ENCODE assay signal across 25 mouse cellular contexts in genomic region chr6:34805582-34805981, GRCm38 (mm10). TPM values are rescaled to one million over a fixed set of nuclear protein-coding genes. Genes with fewer than 3 reads are reported as not detected.
DNase-seq lines count a peak whose midpoint lies in the region; ATAC-seq and TF ChIP-seq lines count a peak whose summit lies in the region.
"Had no signal": no experiment of that assay in that cellular context is flagged by ENCODE, and none has a peak within 500 bp of the region (broad histone marks: within the 10 kb centered on the region; RNA-seq: fewer than 3 reads in every experiment).

No protein-coding gene starts in this region.

- TF ChIP-seq EP300 in liver, postnatal 0 days (IDR thresholded peaks at IDR 0.05; ENCODE audit: low read depth) = no peak
- TF ChIP-seq EP300 in liver, embryonic 14.5 days (IDR thresholded peaks at IDR 0.05; ENCODE audit: low read depth) = peak; percentile 44; the same call in 1 of the 2 replicates

- no peak overlapping the region for H3K4me3 ChIP-seq in liver, postnatal 0 days (ENCODE audit: low read depth, low read length)
- H3K4me3 ChIP-seq in liver, embryonic 11.5 days (ENCODE audit: low read depth, low read length) = no peak overlapping the region
- H3K4me3 ChIP-seq in liver, embryonic 14.5 days (ENCODE audit: insufficient read depth in 1 of 2, low read depth in 2 of 2, low read length in 2 of 2) = no peak overlapping the region
- H3K4me3 ChIP-seq in midbrain, postnatal 0 days (ENCODE audit: low read depth, low read length) = no peak overlapping the region
- H3K4me3 ChIP-seq: embryonic facial prominence, embryonic 12.5 days; embryonic facial prominence, embryonic 15.5 days; forebrain, embryonic 15.5 days; heart, embryonic 12.5 days; heart, embryonic 15.5 days; hindbrain, embryonic 10.5 days; hindbrain, embryonic 13.5 days had no signal

- no peak for TF ChIP-seq CTCF in liver, postnatal 0 days (IDR thresholded peaks at IDR 0.05; ENCODE audit: low read depth)
- no peak for TF ChIP-seq CTCF in liver, embryonic 14.5 days (IDR thresholded peaks at IDR 0.05; ENCODE audit: low read depth)
- no peak for TF ChIP-seq CTCF in midbrain, postnatal 0 days (IDR thresholded peaks at IDR 0.05)

- no peaks in the 10 kb centered on the region for H3K9me3 ChIP-seq in liver, postnatal 0 days (ENCODE audit: low read length)
- H3K9me3 ChIP-seq in liver, embryonic 11.5 days (ENCODE audit: control insufficient read depth, low read length) = no peaks in the 10 kb centered on the region
- no peaks in the 10 kb centered on the region for H3K9me3 ChIP-seq in liver, embryonic 14.5 days (ENCODE audit: control insufficient read depth, low read length)
- no peaks in the 10 kb centered on the region for H3K9me3 ChIP-seq in midbrain, postnatal 0 days (ENCODE audit: low read length)
- H3K9me3 ChIP-seq: embryonic facial prominence, embryonic 12.5 days; embryonic facial prominence, embryonic 15.5 days; forebrain, embryonic 15.5 days; heart, embryonic 12.5 days; heart, embryonic 15.5 days; hindbrain, embryonic 10.5 days; hindbrain, embryonic 13.5 days had no signal

- H3K9ac ChIP-seq in liver, postnatal 0 days (replicated peaks) = no peak overlapping the region
- H3K9ac ChIP-seq in liver, embryonic 11.5 days (ENCODE audit: low read depth, low read length) = no peak overlapping the region
- H3K9ac ChIP-seq in liver, embryonic 14.5 days (replicated peaks) = no peak overlapping the region
- H3K9ac ChIP-seq in midbrain, postnatal 0 days (replicated peaks; ENCODE audit: low read length, poor library complexity, severe bottlenecking) = no peak overlapping the region
- H3K9ac ChIP-seq: embryonic facial prominence, embryonic 12.5 days; embryonic facial prominence, embryonic 15.5 days; forebrain, embryonic 15.5 days; heart, embryonic 12.5 days; heart, embryonic 15.5 days; hindbrain, embryonic 13.5 days had no signal

- no peak for ATAC-seq in liver, postnatal 0 days
- peak; percentile 88 for ATAC-seq in liver, embryonic 11.5 days (replicated peaks; ENCODE audit: low FRiP score)
- peak; percentile 96 for ATAC-seq in liver, embryonic 14.5 days (ENCODE audit: insufficient read depth)
- no peak for ATAC-seq in midbrain, postnatal 0 days (ENCODE audit: low FRiP score)
- ATAC-seq in cerebellum, adult (ENCODE audit: insufficient number of reproducible peaks, low FRiP score, low TSS enrichment) = no peak
- ATAC-seq: activated CD4-positive, CD25-positive, alpha-beta regulatory T cell, adult 4 months; forebrain, embryonic 15.5 days; hindbrain, embryonic 16.5 days had no signal

- no peaks in the 10 kb centered on the region for H3K4me1 ChIP-seq in liver, postnatal 0 days (ENCODE audit: insufficient read depth)
- H3K4me1 ChIP-seq in liver, embryonic 11.5 days (replicated peaks; ENCODE audit: control insufficient read depth, insufficient read depth, low read length) = peaks cover 6% of the 10 kb centered on the region; the same call in 1 of the 2 replicates
- peaks cover 17 to 19% of the 10 kb centered on the region in 2 experiments for H3K4me1 ChIP-seq in liver, embryonic 14.5 days (replicated peaks; ENCODE audit: control insufficient read depth in 2 of 2, insufficient read depth in 2 of 2, low read length in 1 of 2)
- H3K4me1 ChIP-seq in midbrain, postnatal 0 days (ENCODE audit: insufficient read depth, low read length) = no peaks in the 10 kb centered on the region
- H3K4me1 ChIP-seq: embryonic facial prominence, embryonic 12.5 days; embryonic facial prominence, embryonic 15.5 days; forebrain, embryonic 15.5 days; heart, embryonic 12.5 days; heart, embryonic 15.5 days; hindbrain, embryonic 10.5 days; hindbrain, embryonic 13.5 days had no signal

- no peak overlapping the region for H3K4me2 ChIP-seq in liver, postnatal 0 days (ENCODE audit: low read depth, low read length)
- H3K4me2 ChIP-seq in liver, embryonic 11.5 days = no peak overlapping the region
- H3K4me2 ChIP-seq in liver, embryonic 14.5 days (ENCODE audit: low read depth) = peak overlapping the region; percentile 28
- H3K4me2 ChIP-seq in midbrain, postnatal 0 days (ENCODE audit: low read depth, low read length, poor library complexity, severe bottlenecking) = no peak overlapping the region
- H3K4me2 ChIP-seq: embryonic facial prominence, embryonic 12.5 days; embryonic facial prominence, embryonic 15.5 days; forebrain, embryonic 15.5 days; heart, embryonic 12.5 days; heart, embryonic 15.5 days; hindbrain, embryonic 13.5 days had no signal

- 60% methylated on average over 2 of the region's 2 CpGs for WGBS in liver, postnatal 0 days (ENCODE audit: insufficient replicate concordance)
- 38% methylated on average over 2 of the region's 2 CpGs for WGBS in liver, embryonic 11.5 days
- 29% methylated on average over 2 of the region's 2 CpGs for WGBS in liver, embryonic 14.5 days (ENCODE audit: insufficient replicate concordance)
- 80% methylated on average over 2 of the region's 2 CpGs for WGBS in midbrain, postnatal 0 days

- no peaks in the 10 kb centered on the region for H3K27me3 ChIP-seq in liver, postnatal 0 days (ENCODE audit: insufficient read depth, low read length)
- no peaks in the 10 kb centered on the region for H3K27me3 ChIP-seq in liver, embryonic 11.5 days (replicated peaks; ENCODE audit: control insufficient read depth, insufficient read depth, low read length)
- H3K27me3 ChIP-seq in liver, embryonic 14.5 days (ENCODE audit: control insufficient read depth, insufficient read depth, low read length) = no peaks in the 10 kb centered on the region
- no peaks in the 10 kb centered on the region for H3K27me3 ChIP-seq in midbrain, postnatal 0 days (ENCODE audit: insufficient read depth, low read length)
- H3K27me3 ChIP-seq: embryonic facial prominence, embryonic 12.5 days; embryonic facial prominence, embryonic 15.5 days; forebrain, embryonic 15.5 days; heart, embryonic 12.5 days; heart, embryonic 15.5 days; hindbrain, embryonic 13.5 days had no signal

- peak; percentile 68 for DNase-seq in liver
- DNase-seq in liver, postnatal 0 days = no peak
- no peak for DNase-seq in liver, embryonic 11.5 days (ENCODE audit: low spot score)
- DNase-seq in liver, embryonic 14.5 days (ENCODE audit: low read depth in 3 of 3, low spot score in 3 of 3) = peak in 2 of 3 experiments; percentile 17 to 37
- DNase-seq in midbrain, postnatal 0 days (ENCODE audit: low spot score) = no peak
- no peak for DNase-seq in right cerebral cortex, postnatal 36 days (ENCODE audit: low spot score in 2 of 2)
- DNase-seq: adrenal gland, adult 8-10 months; adrenal gland, postnatal 25 days; cerebellum, adult 18-20 months; cerebellum, adult 9-10 months; cerebellum, postnatal 25 days; gastrocnemius, postnatal 25 days; heart, adult 18-20 months; heart, postnatal 10 days; heart, postnatal 36 days had no signal

- no peaks in the 10 kb centered on the region for H3K36me3 ChIP-seq in liver, postnatal 0 days (replicated peaks; ENCODE audit: insufficient read depth, low read length)
- H3K36me3 ChIP-seq in liver, embryonic 11.5 days (ENCODE audit: control insufficient read depth, insufficient read depth, low read length) = no peaks in the 10 kb centered on the region
- no peaks in the 10 kb centered on the region for H3K36me3 ChIP-seq in liver, embryonic 14.5 days (replicated peaks; ENCODE audit: control insufficient read depth, insufficient read depth, low read depth)
- H3K36me3 ChIP-seq in midbrain, postnatal 0 days (ENCODE audit: insufficient read depth, low read length) = no peaks in the 10 kb centered on the region
- H3K36me3 ChIP-seq: embryonic facial prominence, embryonic 12.5 days; embryonic facial prominence, embryonic 15.5 days; forebrain, embryonic 15.5 days; heart, embryonic 12.5 days; heart, embryonic 15.5 days; hindbrain, embryonic 10.5 days; hindbrain, embryonic 13.5 days had no signal

- no peak overlapping the region for H3K27ac ChIP-seq in liver, postnatal 0 days (ENCODE audit: low read depth)
- no peak overlapping the region for H3K27ac ChIP-seq in liver, embryonic 11.5 days (ENCODE audit: low read depth, low read length)
- H3K27ac ChIP-seq in liver, embryonic 14.5 days = peak overlapping the region; percentile 57
- H3K27ac ChIP-seq in midbrain, postnatal 0 days (ENCODE audit: low read depth, low read length) = no peak overlapping the region
- H3K27ac ChIP-seq: embryonic facial prominence, embryonic 12.5 days; embryonic facial prominence, embryonic 15.5 days; forebrain, embryonic 15.5 days; heart, embryonic 15.5 days; hindbrain, embryonic 10.5 days; hindbrain, embryonic 13.5 days had no signal

RNA-seq across cellular contexts. Expression of gene Agbl3, which starts 25.4 kb away (rescaled TPM):
- 5.3 and 6.1 TPM in 2 replicates for polyA plus RNA-seq in liver, postnatal 0 days (2015; fragmentation: Nextera tagmentation; extraction: Ambion mirVana)
- polyA plus RNA-seq in liver, embryonic 11.5 days (2014; fragmentation: Nextera tagmentation; extraction: Ambion mirVana) = 4.4 and 4.5 TPM in 2 replicates
- polyA plus RNA-seq in liver, embryonic 14.5 days (2012; rRNA removed) = 1.4 and 3.0 TPM in 2 replicates
- polyA plus RNA-seq in liver, embryonic 14.5 days (2014; fragmentation: Nextera tagmentation; extraction: Ambion mirVana) = 2.8 and 4.0 TPM in 2 replicates
- total RNA-seq in midbrain, postnatal 0 days (2014; rRNA removed) = 20.7 and 23.7 TPM in 2 replicates
- polyA plus RNA-seq in midbrain, postnatal 0 days (2015; fragmentation: Nextera tagmentation; extraction: Ambion mirVana) = 23.3 and 25.0 TPM in 2 replicates

RNA-seq across cellular contexts. Expression of gene Tmem140, which starts 57.4 kb away (rescaled TPM):
- 12.6 and 17.0 TPM in 2 replicates for polyA plus RNA-seq in liver, postnatal 0 days (2015; fragmentation: Nextera tagmentation; extraction: Ambion mirVana)
- 2.7 and 3.2 TPM in 2 replicates for polyA plus RNA-seq in liver, embryonic 11.5 days (2014; fragmentation: Nextera tagmentation; extraction: Ambion mirVana)
- 1.6 and 1.7 TPM in 2 replicates for polyA plus RNA-seq in liver, embryonic 14.5 days (2012; rRNA removed)
- 2.6 and 2.9 TPM in 2 replicates for polyA plus RNA-seq in liver, embryonic 14.5 days (2014; fragmentation: Nextera tagmentation; extraction: Ambion mirVana)
- total RNA-seq in midbrain, postnatal 0 days (2014; rRNA removed) = 2.5 and 2.8 TPM in 2 replicates
- polyA plus RNA-seq in midbrain, postnatal 0 days (2015; fragmentation: Nextera tagmentation; extraction: Ambion mirVana) = 0.46 and 0.67 TPM in 2 replicates

Comparison
In these comparisons a context has a peak if more than half of its experiments do, and no peak if none do; other contexts are left out.
1. DNase-seq: peak in liver (single experiment) and liver, embryonic 14.5 days (2 of 3); none in liver, postnatal 0 days (single experiment), liver, embryonic 11.5 days (single experiment), midbrain, postnatal 0 days (single experiment) and right cerebral cortex, postnatal 36 days (0 of 2).
2. ATAC-seq: peak in liver, embryonic 11.5 days (single experiment) and liver, embryonic 14.5 days (single experiment); none in liver, postnatal 0 days (single experiment), midbrain, postnatal 0 days (single experiment) and cerebellum, adult (single experiment).